Mouse (Mus musculus) ES-Bruce4 (cell line): ENCODE measurements around the gene St6galnac3. TPM values are rescaled to one million over a fixed set of nuclear protein-coding genes. Genes with fewer than 3 reads are reported as not detected.

ENCODE experiments used
- H3K27ac ChIP-seq: 2 replicates; pipeline ENCODE4 v1.5.1; 2012; ENCODE audit warnings: low read length, inconsistent platforms; ENCODE audit not compliant: insufficient read depth
- H3K27me3 ChIP-seq: 2 replicates; pipeline ENCODE4 v1.6.1; 2012; ENCODE audit warnings: mild to moderate bottlenecking, low read length, inconsistent platforms; ENCODE audit not compliant: control insufficient read depth, poor library complexity, insufficient read depth, severe bottlenecking
- H3K36me3 ChIP-seq: 2 replicates; pipeline ENCODE4 v1.6.1; 2012; ENCODE audit warnings: inconsistent platforms, mild to moderate bottlenecking, low read length, moderate library complexity; ENCODE audit not compliant: control insufficient read depth, poor library complexity, insufficient read depth, severe bottlenecking
- H3K4me1 ChIP-seq: one replicate; pipeline ENCODE4 v1.8.1; 2011; ENCODE audit warnings: low read length; ENCODE audit not compliant: control insufficient read depth, insufficient read depth
- H3K4me3 ChIP-seq: 2 replicates; pipeline ENCODE4 v1.5.1; 2011; ENCODE audit warnings: low read depth, mild to moderate bottlenecking, low read length
- H3K9ac ChIP-seq: 2 replicates; pipeline ENCODE4 v1.6.1; 2012; ENCODE audit warnings: low read depth, mild to moderate bottlenecking, inconsistent platforms; ENCODE audit not compliant: poor library complexity, severe bottlenecking
- H3K9me3 ChIP-seq: replicated peaks from 2 replicates; pipeline ENCODE4 v1.6.1; 2012; ENCODE audit warnings: mild to moderate bottlenecking, low read length, inconsistent platforms; ENCODE audit not compliant: control insufficient read depth, poor library complexity, insufficient read depth, severe bottlenecking
- CTCF ChIP-seq: IDR thresholded peaks from one replicate; pipeline ENCODE4 v1.8.1; 2011; ENCODE audit warnings: low read depth, low read length
- EP300 ChIP-seq: IDR thresholded peaks from 2 replicates; pipeline ENCODE4 v1.6.1; 2011; ENCODE audit warnings: low read depth, low read length; ENCODE audit not compliant: insufficient read depth
- POLR2A ChIP-seq: IDR thresholded peaks from one replicate; pipeline ENCODE4 v1.8.1; 2011; ENCODE audit warnings: low read length; ENCODE audit not compliant: insufficient read depth
- polyA plus RNA-seq: library from polyadenylated mRNA; stranded (reverse); fragments of >200 nt; gene quantifications from 2 replicates; pipeline ENCODE4 v1.2.4, GENCODE M21; 2011; ENCODE audit warnings: low read depth; ENCODE audit not compliant: missing spikeins, insufficient read depth, insufficient read length

Gene St6galnac3
- polyA plus RNA-seq, 1 experiment, result 4.8 TPM

- no peaks in the 10 kb centered on the region for H3K36me3 ChIP-seq
- no peaks in the 10 kb centered on the region for H3K4me1 ChIP-seq
- TF ChIP-seq CTCF (no peak), POLR2A (no peak), EP300 (no peak)
- no peaks in the 10 kb centered on the region for H3K9me3 ChIP-seq
- H3K4me3 ChIP-seq, result no peak overlapping the region
- H3K27ac ChIP-seq, result no peak overlapping the region
- no peaks in the 10 kb centered on the region for H3K27me3 ChIP-seq
- H3K9ac ChIP-seq, result no peak overlapping the region
Observed at GRCm38 (mm10) chr3:153421060-153421917, 303.7 kb downstream of the St6galnac3 start.

DNA sequence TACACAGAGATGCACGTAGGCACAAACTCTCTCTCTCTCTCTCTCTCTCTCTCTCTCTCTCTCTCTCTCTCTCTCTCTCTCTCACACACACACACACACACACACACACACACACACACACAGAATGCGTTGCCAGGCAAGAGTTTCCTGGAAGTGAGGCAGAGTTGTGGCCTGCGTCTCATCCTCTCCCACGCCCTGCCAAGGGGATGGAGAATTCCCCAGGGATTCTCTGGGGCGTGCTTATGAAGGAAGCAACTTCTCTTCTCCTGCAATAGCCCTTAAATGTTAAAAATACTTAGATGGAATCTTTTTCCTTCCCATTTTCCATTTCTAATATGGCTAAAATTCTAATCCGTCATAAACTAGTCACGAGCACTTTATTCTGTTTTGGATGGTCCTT lies 305.6 kb downstream of the St6galnac3 start:
- no peaks in the 10 kb centered on the region for H3K36me3 ChIP-seq
- no peaks in the 10 kb centered on the region for H3K27me3 ChIP-seq
- H3K9ac ChIP-seq, result no peak overlapping the region
- no peaks in the 10 kb centered on the region for H3K9me3 ChIP-seq
- H3K4me3 ChIP-seq, result no peak overlapping the region
- no peaks in the 10 kb centered on the region for H3K4me1 ChIP-seq
- TF ChIP-seq POLR2A (no peak), EP300 (no peak), CTCF (no peak)
- H3K27ac ChIP-seq, result no peak overlapping the region

GRCm38 (mm10) chr3:153417001-153417400 lies 308.0 kb downstream of the St6galnac3 start:
- Histone ChIP-seq H3K9me3 (no peaks in the 10 kb centered on the region), H3K27me3 (no peaks in the 10 kb centered on the region), H3K27ac (no peak overlapping the region), H3K4me3 (no peak overlapping the region), H3K36me3 (no peaks in the 10 kb centered on the region), H3K9ac (no peak overlapping the region), H3K4me1 (no peaks in the 10 kb centered on the region)
- TF ChIP-seq EP300 (no peak), POLR2A (no peak), CTCF (no peak)

DNA sequence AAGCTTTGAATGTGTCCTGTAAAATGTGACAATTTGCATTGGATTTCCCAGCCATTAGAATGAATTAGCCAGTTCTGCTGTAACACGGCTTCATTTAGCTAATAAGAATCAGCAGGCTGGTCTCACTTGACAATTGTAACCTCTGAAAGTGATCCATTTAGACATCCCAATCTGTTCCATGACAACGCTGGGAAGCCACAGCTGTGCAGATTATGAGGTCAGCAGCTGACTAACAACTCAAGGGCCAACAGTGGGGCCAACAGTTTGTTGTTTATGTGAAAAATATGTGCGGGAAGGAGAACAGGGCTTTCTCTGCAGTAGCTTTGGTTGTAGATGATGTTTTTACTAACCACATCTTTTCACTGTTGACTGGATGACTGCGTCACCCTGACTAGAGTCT lies 308.6 kb downstream of the St6galnac3 start:
- no peaks in the 10 kb centered on the region for H3K27me3 ChIP-seq
- no peak overlapping the region for H3K4me3 ChIP-seq
- H3K36me3 ChIP-seq, result no peaks in the 10 kb centered on the region
- no peak for TF ChIP-seq POLR2A
- no peak overlapping the region for H3K27ac ChIP-seq
- H3K9ac ChIP-seq, result no peak overlapping the region
- H3K9me3 ChIP-seq, result no peaks in the 10 kb centered on the region
- no peaks in the 10 kb centered on the region for H3K4me1 ChIP-seq

GRCm38 (mm10) chr3:153414132-153414531 lies 310.8 kb downstream of the St6galnac3 start:
- TF ChIP-seq EP300 (no peak), CTCF (no peak), POLR2A (no peak)
- H3K27me3 ChIP-seq, result no peaks in the 10 kb centered on the region
- no peaks in the 10 kb centered on the region for H3K4me1 ChIP-seq

DNA sequence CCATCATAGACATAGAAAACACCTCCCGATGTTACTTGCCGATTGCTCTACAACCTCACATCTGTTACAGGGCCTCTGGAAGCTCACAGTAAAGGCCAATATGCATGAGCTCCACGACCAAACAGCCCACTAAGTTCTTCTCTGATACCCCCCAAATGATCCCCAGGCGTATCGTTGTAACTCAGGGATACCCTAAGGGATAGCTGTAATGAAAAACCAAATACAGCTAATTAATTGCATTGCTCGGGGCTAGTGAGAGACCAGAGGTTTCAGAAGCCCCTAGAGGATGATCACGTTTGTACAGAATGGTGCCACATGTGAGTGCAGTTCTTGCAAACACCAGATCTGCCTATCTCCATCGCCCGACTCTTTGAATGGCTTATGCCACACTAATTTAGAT lies 315.7 kb downstream of the St6galnac3 start:
- H3K27ac ChIP-seq, result no peak overlapping the region
- H3K9ac ChIP-seq, result no peak overlapping the region
- H3K4me3 ChIP-seq, result no peak overlapping the region
- H3K36me3 ChIP-seq, result no peaks in the 10 kb centered on the region
- no peaks in the 10 kb centered on the region for H3K9me3 ChIP-seq
- no peaks in the 10 kb centered on the region for H3K4me1 ChIP-seq
- H3K27me3 ChIP-seq, result no peaks in the 10 kb centered on the region
- TF ChIP-seq POLR2A (no peak), EP300 (no peak), CTCF (no peak)

More at GRCm38 (mm10) chr3:153414132-153414531, 310.8 kb downstream of the St6galnac3 start:
- no peak overlapping the region for H3K27ac ChIP-seq
- no peak overlapping the region for H3K4me3 ChIP-seq
- H3K36me3 ChIP-seq, result no peaks in the 10 kb centered on the region
- no peaks in the 10 kb centered on the region for H3K9me3 ChIP-seq
- no peak overlapping the region for H3K9ac ChIP-seq
